Mouse (Mus musculus) limb, embryonic 12.5 days (tissue): Measurements from ENCODE around the gene Ttc32. TPM values are rescaled to one million over a fixed set of nuclear protein-coding genes. Genes with fewer than 3 reads are reported as not detected.
A peak's percentile ranks its signal among the peaks of the same experiment; 100 is the strongest.

Experiments used
- ATAC-seq: fragments of 200-750 bp; cut with Nextera tagmentation; 2 replicates; pipeline ENCODE4 v1.8.0; 2017; ENCODE audit warnings: low read depth, moderate TSS enrichment; ENCODE audit not compliant: insufficient number of reproducible peaks, insufficient read depth, low FRiP score, low TSS enrichment
- H3K27ac ChIP-seq: fragments of 300-500 bp; sonication (generic); 2 replicates; pipeline ENCODE4 v1.5.1; 2016; ENCODE audit warnings: mild to moderate bottlenecking, moderate library complexity
- H3K27me3 ChIP-seq: fragments of 300-500 bp; sonication (generic); 2 replicates; pipeline ENCODE4 v1.6.1; 2016; ENCODE audit warnings: mild to moderate bottlenecking, moderate library complexity
- H3K36me3 ChIP-seq: fragments of 300-500 bp; sonication (generic); 2 replicates; pipeline ENCODE4 v1.6.1; 2016; ENCODE audit warnings: mild to moderate bottlenecking, moderate library complexity
- H3K4me1 ChIP-seq: fragments of 300-500 bp; sonication (generic); replicated peaks from 2 replicates; pipeline ENCODE4 v1.6.1; 2016
- H3K4me2 ChIP-seq: fragments of 300-500 bp; sonication (generic); 2 replicates; pipeline ENCODE4 v1.6.1; 2016; ENCODE audit warnings: mild to moderate bottlenecking, moderate library complexity
- H3K4me3 ChIP-seq: fragments of 300-500 bp; sonication (generic); replicated peaks from 2 replicates; pipeline ENCODE4 v1.5.1; 2016; ENCODE audit warnings: mild to moderate bottlenecking
- H3K9ac ChIP-seq: fragments of 300-500 bp; sonication (generic); replicated peaks from 2 replicates; pipeline ENCODE4 v1.6.1; 2016; ENCODE audit warnings: mild to moderate bottlenecking, moderate library complexity
- H3K9me3 ChIP-seq: fragments of 300-500 bp; sonication (generic); 2 replicates; pipeline ENCODE4 v1.6.1; 2016; ENCODE audit warnings: mild to moderate bottlenecking, moderate library complexity
- WGBS: fragments of 180-500 bp; shearing (Covaris S2); methylation state at CpG from one replicate; pipeline ENCODE4 v1.1.7; 2016; 5-methylcytosine and 5-hydroxymethylcytosine counted together
- polyA plus RNA-seq: library from polyadenylated mRNA; unstranded; fragments of >200 nt; fragmentation: Nextera tagmentation; extraction: Ambion mirVana; gene quantifications from 2 replicates; pipeline ENCODE4 v1.2.1, GENCODE M21; 2016

Gene Ttc32
- polyA plus RNA-seq, 1 experiment from 2014 or later = 15.7 TPM

- ATAC-seq = no peak
- Histone ChIP-seq H3K4me2 (no peak overlapping the region), H3K9me3 (no peaks in the 10 kb centered on the region; the same call in 1 of the 2 replicates), H3K4me1 (peaks cover 12% of the 10 kb centered on the region), H3K27me3 (no peaks in the 10 kb centered on the region), H3K36me3 (peaks cover 9% of the 10 kb centered on the region; the same call in 1 of the 2 replicates), H3K9ac (no peak overlapping the region), H3K4me3 (no peak overlapping the region), H3K27ac (no peak overlapping the region)
- 94% methylated on average over 7 of the region's 7 CpGs for WGBS
Observed at GRCm38 (mm10) chr12:9044666-9045065, 14.9 kb downstream of the Ttc32 start.

- Histone ChIP-seq H3K4me2 (no peak overlapping the region), H3K9ac (no peak overlapping the region), H3K27me3 (peaks cover 5% of the 10 kb centered on the region; the same call in 1 of the 2 replicates), H3K9me3 (no peaks in the 10 kb centered on the region; the same call in 1 of the 2 replicates), H3K4me1 (peaks cover 5% of the 10 kb centered on the region), H3K27ac (no peak overlapping the region), H3K4me3 (no peak overlapping the region), H3K36me3 (peaks cover 9% of the 10 kb centered on the region; the same call in 1 of the 2 replicates)
- ATAC-seq = no peak
- WGBS = 70% methylated on average over 4 of the region's 4 CpGs
Observed at GRCm38 (mm10) chr12:9046674-9047073, 16.9 kb downstream of the Ttc32 start.

GRCm38 (mm10) chr12:9048090-9048489, 18.3 kb downstream of the Ttc32 start:
- no peak overlapping the region for H3K9ac ChIP-seq
- WGBS = 75% methylated on average over 8 of the region's 8 CpGs
- no peak overlapping the region for H3K4me2 ChIP-seq
- H3K27ac ChIP-seq = no peak overlapping the region
- peaks cover 5% of the 10 kb centered on the region for H3K4me1 ChIP-seq
- no peak overlapping the region for H3K4me3 ChIP-seq
- H3K27me3 ChIP-seq = peaks cover 5% of the 10 kb centered on the region; the same call in 1 of the 2 replicates
- H3K36me3 ChIP-seq = peaks cover 9% of the 10 kb centered on the region; the same call in 1 of the 2 replicates
- no peak for ATAC-seq
- no peaks in the 10 kb centered on the region; the same call in 1 of the 2 replicates for H3K9me3 ChIP-seq

- Histone ChIP-seq H3K9ac (no peak overlapping the region), H3K36me3 (no peaks in the 10 kb centered on the region), H3K27ac (no peak overlapping the region), H3K4me3 (no peak overlapping the region), H3K4me2 (peak overlapping the region; percentile 3; the same call in 1 of the 2 replicates), H3K4me1 (peaks cover 5% of the 10 kb centered on the region), H3K9me3 (no peaks in the 10 kb centered on the region), H3K27me3 (peaks cover 5% of the 10 kb centered on the region; the same call in 1 of the 2 replicates)
- 17% methylated on average over 6 of the region's 6 CpGs for WGBS
- ATAC-seq = no peak
Observed at GRCm38 (mm10) chr12:9050824-9051223, 21.0 kb downstream of the Ttc32 start.

- Histone ChIP-seq H3K36me3 (no peaks in the 10 kb centered on the region), H3K4me1 (peaks cover 5% of the 10 kb centered on the region), H3K27me3 (peaks cover 5% of the 10 kb centered on the region; the same call in 1 of the 2 replicates), H3K9ac (no peak overlapping the region), H3K4me2 (no peak overlapping the region), H3K9me3 (no peaks in the 10 kb centered on the region), H3K27ac (no peak overlapping the region), H3K4me3 (no peak overlapping the region)
- 58% methylated on average over 8 of the region's 8 CpGs for WGBS
- ATAC-seq = peak; percentile 78; the same call in 1 of the 2 replicates
Observed at GRCm38 (mm10) chr12:9052075-9052829, 22.5 kb downstream of the Ttc32 start.

- H3K4me2 ChIP-seq = no peak overlapping the region
- 69% methylated on average over 7 of the region's 7 CpGs for WGBS
- ATAC-seq = no peak
Observed at GRCm38 (mm10) chr12:9053345-9053744, 23.5 kb downstream of the Ttc32 start.

GRCm38 (mm10) chr12:9054012-9054411, 24.2 kb downstream of the Ttc32 start:
- no peak overlapping the region for H3K9ac ChIP-seq
- no peak overlapping the region for H3K27ac ChIP-seq
- no peak overlapping the region for H3K4me3 ChIP-seq
- H3K9me3 ChIP-seq = no peaks in the 10 kb centered on the region
- peaks cover 5% of the 10 kb centered on the region for H3K4me1 ChIP-seq
- no peak overlapping the region for H3K4me2 ChIP-seq
- ATAC-seq = no peak
- H3K36me3 ChIP-seq = no peaks in the 10 kb centered on the region
- peaks cover 5% of the 10 kb centered on the region; the same call in 1 of the 2 replicates for H3K27me3 ChIP-seq
- WGBS = 57% methylated on average over 2 of the region's 2 CpGs

More at GRCm38 (mm10) chr12:9053345-9053744, 23.5 kb downstream of the Ttc32 start:
- Histone ChIP-seq H3K4me3 (no peak overlapping the region), H3K4me1 (peaks cover 5% of the 10 kb centered on the region), H3K36me3 (no peaks in the 10 kb centered on the region), H3K27ac (no peak overlapping the region), H3K9ac (no peak overlapping the region), H3K9me3 (no peaks in the 10 kb centered on the region), H3K27me3 (peaks cover 5% of the 10 kb centered on the region; the same call in 1 of the 2 replicates)

GRCm38 (mm10) chr12:9055269-9055668, 25.5 kb downstream of the Ttc32 start:
- WGBS = 71% methylated on average over 11 of the region's 11 CpGs
- no peak for ATAC-seq
- Histone ChIP-seq H3K4me2 (no peak overlapping the region), H3K27ac (no peak overlapping the region), H3K27me3 (peaks cover 5% of the 10 kb centered on the region; the same call in 1 of the 2 replicates), H3K9me3 (no peaks in the 10 kb centered on the region), H3K36me3 (no peaks in the 10 kb centered on the region), H3K4me3 (no peak overlapping the region), H3K4me1 (peaks cover 10% of the 10 kb centered on the region), H3K9ac (0 out of 2 replicates have a peak overlapping the region, but pooled peaks have one; percentile 0)

GRCm38 (mm10) chr12:9059502-9059901, 29.7 kb downstream of the Ttc32 start:
- Histone ChIP-seq H3K9ac (no peak overlapping the region), H3K9me3 (no peaks in the 10 kb centered on the region), H3K4me3 (no peak overlapping the region), H3K36me3 (no peaks in the 10 kb centered on the region), H3K27ac (no peak overlapping the region), H3K27me3 (no peaks in the 10 kb centered on the region), H3K4me2 (no peak overlapping the region), H3K4me1 (peaks cover 4% of the 10 kb centered on the region; the same call in 1 of the 2 replicates)
- ATAC-seq = no peak
- WGBS = 68% methylated on average over 3 of the region's 3 CpGs

GRCm38 (mm10) chr12:9059965-9060364, 30.2 kb downstream of the Ttc32 start:
- peaks cover 4% of the 10 kb centered on the region; the same call in 1 of the 2 replicates for H3K4me1 ChIP-seq
- WGBS = 87% methylated on average over 9 of the region's 9 CpGs
- H3K4me2 ChIP-seq = no peak overlapping the region
- no peak overlapping the region for H3K9ac ChIP-seq
- no peak for ATAC-seq
- H3K36me3 ChIP-seq = no peaks in the 10 kb centered on the region
- H3K4me3 ChIP-seq = no peak overlapping the region
- H3K9me3 ChIP-seq = no peaks in the 10 kb centered on the region
- H3K27me3 ChIP-seq = no peaks in the 10 kb centered on the region
- H3K27ac ChIP-seq = no peak overlapping the region

- H3K4me2 ChIP-seq = no peak overlapping the region
- WGBS = 67% methylated on average over 6 of the region's 6 CpGs
- no peaks in the 10 kb centered on the region for H3K9me3 ChIP-seq
- no peak overlapping the region for H3K9ac ChIP-seq
- H3K27me3 ChIP-seq = no peaks in the 10 kb centered on the region
- H3K27ac ChIP-seq = no peak overlapping the region
- H3K4me1 ChIP-seq = 0 out of 2 replicates have a peak, but pooled peaks cover 4% of the 10 kb centered on the region
- no peaks in the 10 kb centered on the region for H3K36me3 ChIP-seq
- no peak for ATAC-seq
- no peak overlapping the region for H3K4me3 ChIP-seq
Observed at GRCm38 (mm10) chr12:9063611-9064010, 33.8 kb downstream of the Ttc32 start.
